Mouse (Mus musculus) myocyte (in vitro differentiated cells): ENCODE measurements around the gene Gm38431. TPM values are rescaled to one million over a fixed set of nuclear protein-coding genes. Genes with fewer than 3 reads are reported as not detected.
A peak's percentile ranks its signal among the peaks of the same experiment; 100 is the strongest.

Experiments used
- H3K27me3 ChIP-seq: one replicate; pipeline ENCODE4 v1.6.1; 2011; ENCODE audit not compliant: control insufficient read depth, insufficient read depth, insufficient read length
- H3K36me3 ChIP-seq: one replicate; pipeline ENCODE4 v1.6.1; 2011; ENCODE audit not compliant: control insufficient read depth, insufficient read depth
- H3K4me2 ChIP-seq: one replicate; pipeline ENCODE4 v1.6.1; 2011; ENCODE audit warnings: low read depth, control low read depth
- H3K4me3 ChIP-seq: one replicate; pipeline ENCODE4 v1.5.1; 2011; ENCODE audit warnings: mild to moderate bottlenecking, control low read depth, moderate library complexity
- H3K79me2 ChIP-seq: one replicate; pipeline ENCODE4 v1.6.1; 2011; ENCODE audit not compliant: control insufficient read depth, insufficient read depth
- H3ac ChIP-seq: one replicate; pipeline ENCODE4 v1.6.1; 2011; ENCODE audit not compliant: control insufficient read depth, insufficient read length
- CEBPB ChIP-seq: IDR thresholded peaks from 2 replicates; pipeline ENCODE4 v1.6.1; 2011; ENCODE audit warnings: mild to moderate bottlenecking, moderate library complexity; ENCODE audit not compliant: poor library complexity, insufficient read depth, severe bottlenecking
- E2F4 ChIP-seq: IDR thresholded peaks from one replicate; pipeline ENCODE4 v1.6.1; 2011; ENCODE audit warnings: mild to moderate bottlenecking, control low read depth, moderate library complexity; ENCODE audit not compliant: insufficient read depth
- MAX ChIP-seq: IDR thresholded peaks from one replicate; pipeline ENCODE4 v1.6.1; 2011; ENCODE audit warnings: low read depth, mild to moderate bottlenecking, control low read depth
- MYOD1 ChIP-seq, 3 experiments: IDR thresholded peaks; one replicate each; pipeline ENCODE4 v1.6.1; 2011; ENCODE audit warnings: control low read depth in 2 of 3, low read depth in 2 of 3, mild to moderate bottlenecking in 2 of 3, moderate library complexity in 1 of 3; ENCODE audit not compliant: insufficient read length in 2 of 3, control insufficient read depth in 1 of 3
- MYOG ChIP-seq, 3 experiments: IDR thresholded peaks; one replicate each; pipeline ENCODE4 v1.6.1; 2011; ENCODE audit warnings: control low read depth in 2 of 3, low read depth in 2 of 3, mild to moderate bottlenecking in 2 of 3; ENCODE audit not compliant: insufficient read length in 2 of 3, control insufficient read depth in 1 of 3, insufficient read depth in 1 of 3
- POLR2A ChIP-seq: IDR thresholded peaks from one replicate; pipeline ENCODE4 v1.6.1; 2011; ENCODE audit warnings: low read depth, mild to moderate bottlenecking, control low read depth, moderate library complexity; ENCODE audit not compliant: insufficient read length
- POLR2AphosphoS2 ChIP-seq: IDR thresholded peaks from one replicate; pipeline ENCODE4 v1.6.1; 2011; ENCODE audit warnings: low read depth, control low read depth; ENCODE audit not compliant: insufficient read length
- REST ChIP-seq: IDR thresholded peaks from one replicate; pipeline ENCODE4 v1.6.1; 2011; ENCODE audit warnings: mild to moderate bottlenecking, control low read depth, moderate library complexity; ENCODE audit not compliant: insufficient read depth, insufficient read length
- SRF ChIP-seq: IDR thresholded peaks from one replicate; pipeline ENCODE4 v1.6.1; 2011; ENCODE audit warnings: low read depth; ENCODE audit not compliant: control insufficient read depth, insufficient read length
- TCF12 ChIP-seq: IDR thresholded peaks from one replicate; pipeline ENCODE4 v1.6.1; 2011; ENCODE audit warnings: mild to moderate bottlenecking, control low read depth; ENCODE audit not compliant: poor library complexity, insufficient read depth, severe bottlenecking
- TCF3 ChIP-seq: IDR thresholded peaks from one replicate; pipeline ENCODE4 v1.6.1; 2011; ENCODE audit warnings: low read depth, control low read depth; ENCODE audit not compliant: insufficient read length
- USF1 ChIP-seq: IDR thresholded peaks from one replicate; pipeline ENCODE4 v1.6.1; 2011; ENCODE audit warnings: low read depth, mild to moderate bottlenecking, control low read depth, moderate library complexity
- polyA plus RNA-seq: library from polyadenylated mRNA; unstranded; fragments of >200 nt; fragmentation: generic; extraction: Trizol; gene quantifications from one replicate; pipeline ENCODE4 v1.2.1, GENCODE M21; 2012; ENCODE audit warnings: missing spikeins

Gene Gm38431
- polyA plus RNA-seq, 1 experiment = 2.2 TPM

GRCm38 (mm10) chr9:21135329-21135890 is 43.6 kb upstream of the Gm38431 start:
- Histone ChIP-seq H3K4me3 (no peak overlapping the region), H3K36me3 (peaks cover 4% of the 10 kb centered on the region), H3K27me3 (no peaks in the 10 kb centered on the region), H3ac (no peak overlapping the region), H3K4me2 (peak overlapping the region; percentile 71), H3K79me2 (no peaks in the 10 kb centered on the region)
- TF ChIP-seq TCF12 (no peak), SRF (no peak), E2F4 (no peak), USF1 (no peak), POLR2AphosphoS2 (no peak), TCF3 (no peak), MYOG (IDR thresholded peaks at IDR 0.05; ENCODE audit: control insufficient read depth in 1 of 3, insufficient read depth in 1 of 3, insufficient read length in 2 of 3, low read depth in 2 of 3) (no peak), REST (no peak), MYOD1 (IDR thresholded peaks at IDR 0.05; ENCODE audit: control insufficient read depth in 1 of 3, insufficient read length in 2 of 3, low read depth in 2 of 3) (no peak), CEBPB (no peak), MAX (no peak), POLR2A (no peak)

GRCm38 (mm10) chr9:21134595-21135328 is 43.0 kb upstream of the Gm38431 start:
- Histone ChIP-seq H3ac (no peak overlapping the region), H3K36me3 (peaks cover 4% of the 10 kb centered on the region), H3K79me2 (no peaks in the 10 kb centered on the region), H3K4me2 (peak overlapping the region; percentile 71), H3K4me3 (no peak overlapping the region), H3K27me3 (no peaks in the 10 kb centered on the region)
- TF ChIP-seq TCF3 (no peak), E2F4 (no peak), REST (no peak), USF1 (no peak), MYOD1 (IDR thresholded peaks at IDR 0.05; ENCODE audit: control insufficient read depth in 1 of 3, insufficient read length in 2 of 3, low read depth in 2 of 3) (peak in 2 of 3 experiments; percentile 32 to 65), MAX (no peak), MYOG (IDR thresholded peaks at IDR 0.05; ENCODE audit: control insufficient read depth in 1 of 3, insufficient read depth in 1 of 3, insufficient read length in 2 of 3, low read depth in 2 of 3) (peak in 1 of 3 experiments; percentile 56), TCF12 (no peak)

- Histone ChIP-seq H3K36me3 (peaks cover 4% of the 10 kb centered on the region), H3K27me3 (no peaks in the 10 kb centered on the region), H3K4me2 (no peak overlapping the region), H3K79me2 (no peaks in the 10 kb centered on the region), H3ac (no peak overlapping the region), H3K4me3 (no peak overlapping the region)
- TF ChIP-seq TCF3 = no peak
- no peak for TF ChIP-seq POLR2AphosphoS2
- TF ChIP-seq TCF12 = no peak
- no peak for TF ChIP-seq MAX
- no peak for TF ChIP-seq SRF
- TF ChIP-seq MYOD1 (IDR thresholded peaks at IDR 0.05; ENCODE audit: control insufficient read depth in 1 of 3, insufficient read length in 2 of 3, low read depth in 2 of 3) = no peak
- TF ChIP-seq CEBPB = no peak
Observed at GRCm38 (mm10) chr9:21133064-21133707, 41.4 kb upstream of the Gm38431 start.

GRCm38 (mm10) chr9:21132102-21132775 is 40.4 kb upstream of the Gm38431 start:
- TF ChIP-seq USF1 = no peak
- TF ChIP-seq E2F4 = no peak
- no peak for TF ChIP-seq MAX
- no peak for TF ChIP-seq POLR2AphosphoS2
- no peak for TF ChIP-seq CEBPB
- no peak for TF ChIP-seq TCF12
- no peak for TF ChIP-seq REST
- no peaks in the 10 kb centered on the region for H3K79me2 ChIP-seq
- H3ac ChIP-seq = no peak overlapping the region
- no peak overlapping the region for H3K4me2 ChIP-seq
- no peaks in the 10 kb centered on the region for H3K27me3 ChIP-seq
- peaks cover 4% of the 10 kb centered on the region for H3K36me3 ChIP-seq
- peak overlapping the region; percentile 78 for H3K4me3 ChIP-seq
